Mouse (Mus musculus) adrenal gland, postnatal 36 days (tissue): ENCODE results near the gene Lcn12. TPM values are rescaled to one million over a fixed set of nuclear protein-coding genes. Genes with fewer than 3 reads are reported as not detected.

ENCODE experiments used
- DNase-seq, 2 experiments: peaks; one replicate each; pipeline ENCODE4 v3.0.0; 2021; ENCODE audit warnings: mixed read lengths in 1 of 2
- total RNA-seq, 2 experiments: library from RNA; stranded (reverse); gene quantifications; 2 replicates each; pipeline ENCODE4 v1.2.3; 2021

Gene Lcn12
- total RNA-seq, 2 experiments from 2014 or later: not detected

GRCm38 (mm10) chr2:25497846-25498575 lies 4.3 kb upstream of the Lcn12 start:
- no peak for DNase-seq

GRCm38 (mm10) chr2:25496462-25496861 lies 2.8 kb upstream of the Lcn12 start:
- no peak for DNase-seq

- no peak for DNase-seq
Measured at GRCm38 (mm10) chr2:25492988-25493387, 723 bp downstream of the Lcn12 start.

- DNase-seq: peak; percentile 71 to 75
Measured at GRCm38 (mm10) chr2:25488671-25489068, 5.0 kb downstream of the Lcn12 start.

GRCm38 (mm10) chr2:25487965-25488670 lies 5.6 kb downstream of the Lcn12 start:
- no peak for DNase-seq

- DNase-seq: no peak
Measured at GRCm38 (mm10) chr2:25484901-25485647, 8.6 kb downstream of the Lcn12 start.

GRCm38 (mm10) chr2:25482969-25483368 lies 10.7 kb downstream of the Lcn12 start:
- DNase-seq: peak; percentile 59 to 68

GRCm38 (mm10) chr2:25480541-25480940 lies 13.2 kb downstream of the Lcn12 start:
- no peak for DNase-seq

GRCm38 (mm10) chr2:25479551-25480311 lies 14.0 kb downstream of the Lcn12 start:
- peak in 1 of 2 experiments; percentile 37 for DNase-seq

- DNase-seq: peak; percentile 77 to 81
Measured at GRCm38 (mm10) chr2:25477967-25478675, 15.6 kb downstream of the Lcn12 start.

GRCm38 (mm10) chr2:25477541-25477940 lies 16.2 kb downstream of the Lcn12 start:
- no peak for DNase-seq

- no peak for DNase-seq
Measured at GRCm38 (mm10) chr2:25472550-25472949, 21.2 kb downstream of the Lcn12 start.

GRCm38 (mm10) chr2:25469969-25470368 lies 23.7 kb downstream of the Lcn12 start, which contains the start of gene Ptgds:
Gene Ptgds (minus strand): TSS chr2:25470046.
- no peak for DNase-seq

GRCm38 (mm10) chr2:25468962-25469915 lies 24.5 kb downstream of the Lcn12 start:
- peak in 1 of 2 experiments; percentile 19 for DNase-seq

GRCm38 (mm10) chr2:25467606-25468303 lies 26.0 kb downstream of the Lcn12 start:
- no peak for DNase-seq

- DNase-seq: no peak
Measured at GRCm38 (mm10) chr2:25465816-25466635, 27.7 kb downstream of the Lcn12 start.

GRCm38 (mm10) chr2:25465256-25465655 lies 28.5 kb downstream of the Lcn12 start:
- DNase-seq: no peak

- DNase-seq: no peak
Measured at GRCm38 (mm10) chr2:25463630-25464029, 30.1 kb downstream of the Lcn12 start.
